Mouse (Mus musculus): Measurements from ENCODE around the gene Xkrx.

DNA sequence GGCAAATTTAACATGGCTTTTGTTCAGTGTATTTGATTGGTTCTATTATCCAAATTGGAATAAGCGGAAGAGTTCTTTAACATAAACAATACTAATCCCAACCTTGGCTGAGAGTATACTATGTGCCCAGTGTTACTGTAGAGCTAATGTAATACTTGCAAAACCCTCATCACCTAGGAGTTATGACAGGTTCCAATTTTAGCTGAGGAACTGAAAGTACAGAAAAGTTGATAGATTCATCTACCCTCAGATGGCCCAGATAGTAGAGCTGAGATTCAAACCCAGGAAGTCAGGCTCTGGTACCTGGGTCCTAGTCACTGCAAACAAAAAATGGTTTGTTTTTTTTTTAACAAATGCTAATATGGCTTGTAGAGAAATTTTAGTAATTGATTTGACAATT lies 8.7 kb upstream of the Xkrx start:
- TF ChIP-seq CTCF (IDR thresholded peaks at IDR 0.05; ENCODE audit: borderline replicate concordance, insufficient read depth, low read depth, low read length) (no peak), POLR2A (IDR thresholded peaks at IDR 0.05; ENCODE audit: borderline replicate concordance, insufficient read depth, low read length) (no peak)

Data from cerebellum, adult 2 months (tissue).